Mouse (Mus musculus) spleen, postnatal 4 days (tissue): ENCODE data around the gene Cpt1c.

Experiments used
- DNase-seq, 2 experiments: peaks; one replicate each; pipeline ENCODE4 v3.0.0; 2022; ENCODE audit warnings: low spot score in 2 of 2

Cpt1c gene

GRCm38 (mm10) chr7:44999753-45000152 lies 25.1 kb upstream of the Cpt1c start:
- no peak for DNase-seq

- peak; percentile 56 to 77 for DNase-seq
Observed at GRCm38 (mm10) chr7:44998501-44998955, 23.9 kb upstream of the Cpt1c start, which contains the start of gene Bcl2l12. Gene Bcl2l12, minus strand, starts transcription at chr7:44998712.

- DNase-seq, result no peak
Observed at GRCm38 (mm10) chr7:44997940-44998428, 23.3 kb upstream of the Cpt1c start.

- peak; percentile 97 to 99 for DNase-seq
Observed at GRCm38 (mm10) chr7:44997231-44997939, 22.7 kb upstream of the Cpt1c start, which contains the start of gene Irf3. Gene Irf3, plus strand, starts transcription at chr7:44997648.

- DNase-seq, result no peak
Observed at GRCm38 (mm10) chr7:44996672-44997071, 22.0 kb upstream of the Cpt1c start.

GRCm38 (mm10) chr7:44986879-44987718 lies 12.4 kb upstream of the Cpt1c start:
- no peak for DNase-seq

GRCm38 (mm10) chr7:44986192-44986878 lies 11.7 kb upstream of the Cpt1c start, which contains the start of gene Prmt1:
Gene Prmt1, minus strand, starts transcription at chr7:44986568.
- peak; percentile 95 to 96 for DNase-seq

GRCm38 (mm10) chr7:44985595-44986191 lies 11.0 kb upstream of the Cpt1c start:
- DNase-seq, result peak in 1 of 2 experiments; percentile 66

- no peak for DNase-seq
Observed at GRCm38 (mm10) chr7:44984833-44985164, 10.1 kb upstream of the Cpt1c start.

GRCm38 (mm10) chr7:44983944-44984832 lies 9.5 kb upstream of the Cpt1c start:
- DNase-seq, result no peak

- DNase-seq, result peak; percentile 89 to 97
Observed at GRCm38 (mm10) chr7:44983085-44983484, 8.4 kb upstream of the Cpt1c start.

- no peak for DNase-seq
Observed at GRCm38 (mm10) chr7:44981539-44981938, 6.9 kb upstream of the Cpt1c start.

- DNase-seq, result no peak
Observed at GRCm38 (mm10) chr7:44978300-44978699, 3.6 kb upstream of the Cpt1c start.

GRCm38 (mm10) chr7:44975117-44975419 lies 417 bp upstream of the Cpt1c start:
- DNase-seq, result no peak

- DNase-seq, result no peak
Observed at GRCm38 (mm10) chr7:44973415-44974130, 1.1 kb downstream of the Cpt1c start.

GRCm38 (mm10) chr7:44971142-44971541 lies 3.5 kb downstream of the Cpt1c start:
- DNase-seq, result no peak

GRCm38 (mm10) chr7:44970231-44970691 lies 4.4 kb downstream of the Cpt1c start:
- DNase-seq, result peak; percentile 67 to 79

GRCm38 (mm10) chr7:44966638-44967037 lies 8.0 kb downstream of the Cpt1c start:
- no peak for DNase-seq

GRCm38 (mm10) chr7:44965975-44966374 lies 8.7 kb downstream of the Cpt1c start:
- DNase-seq, result peak in 1 of 2 experiments; percentile 19

GRCm38 (mm10) chr7:44964990-44965389 lies 9.7 kb downstream of the Cpt1c start:
- no peak for DNase-seq
